Mouse (Mus musculus) limb, embryonic 12.5 days (tissue): ENCODE results near the gene Il2rb. TPM values are rescaled to one million over a fixed set of nuclear protein-coding genes. Genes with fewer than 3 reads are reported as not detected.

ENCODE experiments used
- ATAC-seq: fragments of 200-750 bp; cut with Nextera tagmentation; 2 replicates; pipeline ENCODE4 v1.8.0; 2017; ENCODE audit warnings: low read depth, moderate TSS enrichment; ENCODE audit not compliant: insufficient number of reproducible peaks, insufficient read depth, low FRiP score, low TSS enrichment
- H3K27ac ChIP-seq: fragments of 300-500 bp; sonication (generic); 2 replicates; pipeline ENCODE4 v1.5.1; 2016; ENCODE audit warnings: mild to moderate bottlenecking, moderate library complexity
- H3K27me3 ChIP-seq: fragments of 300-500 bp; sonication (generic); 2 replicates; pipeline ENCODE4 v1.6.1; 2016; ENCODE audit warnings: mild to moderate bottlenecking, moderate library complexity
- H3K36me3 ChIP-seq: fragments of 300-500 bp; sonication (generic); 2 replicates; pipeline ENCODE4 v1.6.1; 2016; ENCODE audit warnings: mild to moderate bottlenecking, moderate library complexity
- H3K4me1 ChIP-seq: fragments of 300-500 bp; sonication (generic); replicated peaks from 2 replicates; pipeline ENCODE4 v1.6.1; 2016
- H3K4me2 ChIP-seq: fragments of 300-500 bp; sonication (generic); 2 replicates; pipeline ENCODE4 v1.6.1; 2016; ENCODE audit warnings: mild to moderate bottlenecking, moderate library complexity
- H3K4me3 ChIP-seq: fragments of 300-500 bp; sonication (generic); replicated peaks from 2 replicates; pipeline ENCODE4 v1.5.1; 2016; ENCODE audit warnings: mild to moderate bottlenecking
- H3K9ac ChIP-seq: fragments of 300-500 bp; sonication (generic); replicated peaks from 2 replicates; pipeline ENCODE4 v1.6.1; 2016; ENCODE audit warnings: mild to moderate bottlenecking, moderate library complexity
- H3K9me3 ChIP-seq: fragments of 300-500 bp; sonication (generic); 2 replicates; pipeline ENCODE4 v1.6.1; 2016; ENCODE audit warnings: mild to moderate bottlenecking, moderate library complexity
- WGBS: fragments of 180-500 bp; shearing (Covaris S2); methylation state at CpG from one replicate; pipeline ENCODE4 v1.1.7; 2016; 5-methylcytosine and 5-hydroxymethylcytosine counted together
- polyA plus RNA-seq: library from polyadenylated mRNA; unstranded; fragments of >200 nt; fragmentation: Nextera tagmentation; extraction: Ambion mirVana; gene quantifications from 2 replicates; pipeline ENCODE4 v1.2.1, GENCODE M21; 2016

The Il2rb gene
- polyA plus RNA-seq, 1 experiment from 2014 or later = 0.05 TPM

GRCm38 (mm10) chr15:78467570-78467969 lies 27.5 kb downstream of the Il2rb start:
- H3K4me3 ChIP-seq = no peak overlapping the region
- no peaks in the 10 kb centered on the region for H3K9me3 ChIP-seq
- H3K27me3 ChIP-seq = no peaks in the 10 kb centered on the region; the same call in 1 of the 2 replicates
- 92% methylated on average over 7 of the region's 7 CpGs for WGBS
- H3K4me2 ChIP-seq = no peak overlapping the region
- no peak overlapping the region for H3K9ac ChIP-seq
- no peaks in the 10 kb centered on the region for H3K4me1 ChIP-seq
- ATAC-seq = no peak
- H3K36me3 ChIP-seq = no peaks in the 10 kb centered on the region
- no peak overlapping the region for H3K27ac ChIP-seq

- no peak for ATAC-seq
- H3K4me2 ChIP-seq = no peak overlapping the region
- no peaks in the 10 kb centered on the region for H3K4me1 ChIP-seq
- no peaks in the 10 kb centered on the region for H3K9me3 ChIP-seq
- no peak overlapping the region for H3K27ac ChIP-seq
- no peaks in the 10 kb centered on the region; the same call in 1 of the 2 replicates for H3K27me3 ChIP-seq
- WGBS = 41% methylated on average over 6 of the region's 6 CpGs
- no peak overlapping the region for H3K4me3 ChIP-seq
- H3K36me3 ChIP-seq = no peaks in the 10 kb centered on the region
- no peak overlapping the region for H3K9ac ChIP-seq
These were observed 28.3 kb downstream of the Il2rb start for GRCm38 (mm10) chr15:78466809-78467208.

GRCm38 (mm10) chr15:78462981-78463380 lies 32.1 kb downstream of the Il2rb start:
- H3K27ac ChIP-seq = no peak overlapping the region
- 65% methylated on average over 2 of the region's 2 CpGs for WGBS

GRCm38 (mm10) chr15:78457193-78457592 lies 37.9 kb downstream of the Il2rb start:
- no peak overlapping the region for H3K9ac ChIP-seq
- no peak overlapping the region for H3K4me3 ChIP-seq
- ATAC-seq = no peak
- no peak overlapping the region for H3K27ac ChIP-seq
- no peaks in the 10 kb centered on the region for H3K36me3 ChIP-seq
- H3K4me1 ChIP-seq = peaks cover 11% of the 10 kb centered on the region
- H3K4me2 ChIP-seq = no peak overlapping the region
- H3K27me3 ChIP-seq = 0 out of 2 replicates have a peak, but pooled peaks cover 8% of the 10 kb centered on the region
- no peaks in the 10 kb centered on the region for H3K9me3 ChIP-seq
- 75% methylated on average over 10 of the region's 10 CpGs for WGBS

More at GRCm38 (mm10) chr15:78462981-78463380, 32.1 kb downstream of the Il2rb start:
- Histone ChIP-seq H3K4me2 (no peak overlapping the region), H3K36me3 (no peaks in the 10 kb centered on the region), H3K27me3 (peaks cover 8% of the 10 kb centered on the region; the same call in 1 of the 2 replicates), H3K4me1 (no peaks in the 10 kb centered on the region), H3K9me3 (no peaks in the 10 kb centered on the region), H3K4me3 (no peak overlapping the region), H3K9ac (no peak overlapping the region)
- ATAC-seq = no peak

- Histone ChIP-seq H3K27me3 (0 out of 2 replicates have a peak, but pooled peaks cover 4% of the 10 kb centered on the region), H3K4me3 (no peak overlapping the region), H3K4me2 (no peak overlapping the region), H3K27ac (no peak overlapping the region), H3K36me3 (no peaks in the 10 kb centered on the region), H3K4me1 (peaks cover 11% of the 10 kb centered on the region), H3K9ac (no peak overlapping the region), H3K9me3 (no peaks in the 10 kb centered on the region)
- no peak for ATAC-seq
- WGBS = 48% methylated on average over 7 of the region's 7 CpGs
These were observed 39.0 kb downstream of the Il2rb start for GRCm38 (mm10) chr15:78456051-78456450.

GRCm38 (mm10) chr15:78455168-78455567 lies 39.9 kb downstream of the Il2rb start:
- no peak overlapping the region for H3K9ac ChIP-seq
- no peak for ATAC-seq
- peaks cover 13% of the 10 kb centered on the region for H3K4me1 ChIP-seq
- H3K4me2 ChIP-seq = no peak overlapping the region
- no peaks in the 10 kb centered on the region for H3K9me3 ChIP-seq
- no peaks in the 10 kb centered on the region for H3K36me3 ChIP-seq
- H3K27ac ChIP-seq = no peak overlapping the region
- H3K27me3 ChIP-seq = no peaks in the 10 kb centered on the region
- no peak overlapping the region for H3K4me3 ChIP-seq
- WGBS = 83% methylated on average over 4 of the region's 4 CpGs

- no peaks in the 10 kb centered on the region for H3K27me3 ChIP-seq
- 89% methylated on average over 3 of the region's 3 CpGs for WGBS
- no peak for ATAC-seq
These were observed 42.1 kb downstream of the Il2rb start for GRCm38 (mm10) chr15:78452929-78453328.

GRCm38 (mm10) chr15:78451201-78451600 lies 43.9 kb downstream of the Il2rb start:
- no peaks in the 10 kb centered on the region for H3K9me3 ChIP-seq
- ATAC-seq = no peak
- WGBS = 90% methylated on average over 2 of the region's 2 CpGs

More at GRCm38 (mm10) chr15:78452929-78453328, 42.1 kb downstream of the Il2rb start:
- Histone ChIP-seq H3K27ac (no peak overlapping the region), H3K36me3 (no peaks in the 10 kb centered on the region), H3K9me3 (no peaks in the 10 kb centered on the region), H3K4me2 (no peak overlapping the region), H3K4me3 (no peak overlapping the region), H3K4me1 (peaks cover 26% of the 10 kb centered on the region), H3K9ac (no peak overlapping the region)

GRCm38 (mm10) chr15:78450419-78450768 lies 44.7 kb downstream of the Il2rb start:
- no peak overlapping the region for H3K4me3 ChIP-seq
- peaks cover 15% of the 10 kb centered on the region for H3K4me1 ChIP-seq
- no peaks in the 10 kb centered on the region for H3K9me3 ChIP-seq
- no peaks in the 10 kb centered on the region; the same call in 1 of the 2 replicates for H3K27me3 ChIP-seq
- WGBS = 88% methylated on average over 6 of the region's 6 CpGs
- H3K27ac ChIP-seq = no peak overlapping the region; the same call in 1 of the 2 replicates
- H3K9ac ChIP-seq = no peak overlapping the region
- no peak for ATAC-seq
- H3K4me2 ChIP-seq = no peak overlapping the region
- no peaks in the 10 kb centered on the region for H3K36me3 ChIP-seq

More at GRCm38 (mm10) chr15:78451201-78451600, 43.9 kb downstream of the Il2rb start:
- H3K36me3 ChIP-seq = no peaks in the 10 kb centered on the region
- no peak overlapping the region for H3K4me2 ChIP-seq
- H3K4me1 ChIP-seq = peaks cover 22% of the 10 kb centered on the region
- H3K27ac ChIP-seq = no peak overlapping the region
- H3K27me3 ChIP-seq = no peaks in the 10 kb centered on the region; the same call in 1 of the 2 replicates
- H3K4me3 ChIP-seq = no peak overlapping the region
- H3K9ac ChIP-seq = no peak overlapping the region

- H3K4me2 ChIP-seq = no peak overlapping the region
- H3K4me1 ChIP-seq = peaks cover 15% of the 10 kb centered on the region
- 32% methylated on average over 7 of the region's 7 CpGs for WGBS
- no peaks in the 10 kb centered on the region for H3K9me3 ChIP-seq
- H3K27ac ChIP-seq = no peak overlapping the region; the same call in 1 of the 2 replicates
- no peaks in the 10 kb centered on the region; the same call in 1 of the 2 replicates for H3K27me3 ChIP-seq
- no peaks in the 10 kb centered on the region for H3K36me3 ChIP-seq
- H3K4me3 ChIP-seq = no peak overlapping the region
- no peak overlapping the region for H3K9ac ChIP-seq
- ATAC-seq = no peak
These were observed 45.2 kb downstream of the Il2rb start for GRCm38 (mm10) chr15:78449694-78450418.

- Histone ChIP-seq H3K4me3 (no peak overlapping the region), H3K36me3 (no peaks in the 10 kb centered on the region), H3K9me3 (no peaks in the 10 kb centered on the region), H3K4me1 (peaks cover 15% of the 10 kb centered on the region), H3K9ac (no peak overlapping the region), H3K27ac (no peak overlapping the region), H3K27me3 (no peaks in the 10 kb centered on the region; the same call in 1 of the 2 replicates), H3K4me2 (no peak overlapping the region)
- 62% methylated on average over 6 of the region's 6 CpGs for WGBS
- no peak for ATAC-seq
These were observed 45.9 kb downstream of the Il2rb start for GRCm38 (mm10) chr15:78449131-78449530.
